Mouse (Mus musculus): ENCODE results near the gene Luc7l2.
"Not testable (repeated sequence)": the region's sequence is repeated elsewhere in the genome, so short reads cannot be mapped to it uniquely, and the experiment has no call there.

Luc7l2 gene

DNA sequence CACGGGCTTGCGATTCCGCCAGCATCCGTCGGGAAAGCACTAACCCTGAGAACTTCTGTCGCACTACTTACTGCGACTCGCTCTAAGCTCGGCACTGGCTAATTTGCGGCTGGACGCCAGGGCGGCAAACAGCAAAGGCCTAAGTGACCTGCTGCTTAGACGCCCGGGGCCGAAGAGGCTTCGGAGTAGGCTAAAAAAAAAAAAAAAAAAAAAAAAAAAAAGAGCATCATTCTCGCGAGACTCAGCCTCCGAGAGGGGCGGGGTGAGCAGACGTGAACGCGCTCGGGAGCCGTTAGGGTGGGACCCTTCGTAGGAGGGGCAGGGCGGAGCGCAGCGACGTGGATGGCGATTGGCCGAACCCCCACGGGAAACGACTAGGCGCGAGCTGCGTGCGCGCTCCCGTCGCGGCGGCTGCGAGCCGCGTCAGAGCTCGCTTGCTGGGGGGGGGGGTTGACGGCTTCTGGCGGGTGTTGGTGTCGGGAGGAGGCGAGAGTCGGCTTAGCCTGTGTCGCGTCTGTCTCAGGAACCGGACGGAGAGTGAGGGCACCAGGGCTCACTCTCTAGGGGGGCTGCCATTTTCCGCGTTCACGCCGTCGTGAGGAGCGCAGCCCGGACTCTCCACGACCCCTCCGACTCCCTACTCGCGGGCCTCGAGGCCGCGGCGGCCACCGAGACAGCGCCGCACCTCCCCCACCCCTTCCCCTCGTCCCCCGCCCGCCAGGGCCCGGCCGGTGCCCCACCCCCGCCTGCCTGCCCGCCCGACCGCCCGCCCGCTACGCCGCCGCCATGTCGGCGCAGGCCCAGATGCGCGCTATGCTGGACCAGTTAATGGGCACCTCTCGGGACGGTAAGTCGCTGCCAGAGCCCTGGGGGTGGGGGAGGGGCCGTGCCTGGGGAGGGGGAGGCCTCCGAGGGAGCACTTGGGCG, at the start of gene Luc7l2:
Gene Luc7l2 (plus strand): TSS at position 273 of the 927 bp plus-strand sequence.
- peak; percentile 98 for DNase-seq (ENCODE audit: low read depth)

GRCm38 (mm10) chr6:38512096-38512495, 39.0 kb upstream of the Luc7l2 start:
- DNase-seq (ENCODE audit: low read depth) = no peak

DNA sequence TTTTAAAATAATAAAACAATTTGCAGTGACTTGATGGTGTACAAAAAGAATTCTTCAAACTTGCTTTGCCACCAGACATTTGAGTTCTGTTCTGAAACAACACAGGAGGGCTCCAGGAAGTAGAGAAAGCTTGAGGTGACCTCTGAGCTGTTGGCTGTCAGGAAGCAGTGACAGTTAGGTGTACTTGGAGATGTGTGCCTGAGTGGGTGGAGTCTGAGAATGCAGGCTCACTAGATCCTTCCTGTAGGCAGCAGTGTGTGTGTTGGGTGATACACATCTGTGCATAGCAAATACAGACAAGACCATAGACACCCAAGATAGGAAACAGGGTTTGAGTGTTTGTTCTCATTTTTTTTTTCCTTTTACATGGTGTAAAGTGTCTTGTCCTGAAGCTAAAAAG, 38.3 kb upstream of the Luc7l2 start:
- peak; percentile 58 for DNase-seq (ENCODE audit: low read depth)

GRCm38 (mm10) chr6:38515201-38515600, 35.9 kb upstream of the Luc7l2 start:
- DNase-seq (ENCODE audit: low read depth) = no peak

- DNase-seq (ENCODE audit: low read depth) = peak; percentile 49
Measured at GRCm38 (mm10) chr6:38523851-38524250, 27.3 kb upstream of the Luc7l2 start.

DNA sequence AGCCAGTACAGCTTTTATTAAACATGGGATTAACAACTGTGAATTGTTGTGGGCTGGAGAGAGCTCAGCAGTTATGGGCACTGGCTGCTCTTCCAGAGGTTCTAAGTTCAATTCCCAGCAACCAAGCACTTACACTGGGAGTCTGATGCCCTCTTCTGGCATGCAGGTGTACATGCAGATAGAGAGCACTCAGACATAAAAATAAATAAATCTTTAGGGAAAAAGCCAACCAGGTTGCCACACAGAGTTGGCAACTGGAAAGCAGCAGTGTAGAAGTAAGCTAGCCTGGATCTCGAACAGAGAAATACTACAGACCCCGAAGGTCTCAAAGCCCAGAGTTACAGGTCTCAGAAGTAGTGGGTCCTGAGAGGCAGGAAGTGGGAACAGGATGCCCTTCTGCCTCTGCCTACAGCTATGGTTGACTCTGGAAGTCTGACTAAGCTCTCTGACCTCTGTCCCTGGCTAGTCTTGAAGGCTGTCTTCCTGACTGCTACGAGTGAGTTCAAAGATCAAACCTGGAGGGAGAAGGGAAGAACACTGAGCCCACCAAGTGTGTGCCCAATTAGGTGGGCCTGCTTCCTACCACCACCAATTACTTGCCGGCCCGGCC, 19.8 kb upstream of the Luc7l2 start:
- peak; percentile 73 for DNase-seq (ENCODE audit: low read depth)

GRCm38 (mm10) chr6:38532500-38533420, 18.4 kb upstream of the Luc7l2 start:
- no peak for DNase-seq (ENCODE audit: low read depth)

DNA sequence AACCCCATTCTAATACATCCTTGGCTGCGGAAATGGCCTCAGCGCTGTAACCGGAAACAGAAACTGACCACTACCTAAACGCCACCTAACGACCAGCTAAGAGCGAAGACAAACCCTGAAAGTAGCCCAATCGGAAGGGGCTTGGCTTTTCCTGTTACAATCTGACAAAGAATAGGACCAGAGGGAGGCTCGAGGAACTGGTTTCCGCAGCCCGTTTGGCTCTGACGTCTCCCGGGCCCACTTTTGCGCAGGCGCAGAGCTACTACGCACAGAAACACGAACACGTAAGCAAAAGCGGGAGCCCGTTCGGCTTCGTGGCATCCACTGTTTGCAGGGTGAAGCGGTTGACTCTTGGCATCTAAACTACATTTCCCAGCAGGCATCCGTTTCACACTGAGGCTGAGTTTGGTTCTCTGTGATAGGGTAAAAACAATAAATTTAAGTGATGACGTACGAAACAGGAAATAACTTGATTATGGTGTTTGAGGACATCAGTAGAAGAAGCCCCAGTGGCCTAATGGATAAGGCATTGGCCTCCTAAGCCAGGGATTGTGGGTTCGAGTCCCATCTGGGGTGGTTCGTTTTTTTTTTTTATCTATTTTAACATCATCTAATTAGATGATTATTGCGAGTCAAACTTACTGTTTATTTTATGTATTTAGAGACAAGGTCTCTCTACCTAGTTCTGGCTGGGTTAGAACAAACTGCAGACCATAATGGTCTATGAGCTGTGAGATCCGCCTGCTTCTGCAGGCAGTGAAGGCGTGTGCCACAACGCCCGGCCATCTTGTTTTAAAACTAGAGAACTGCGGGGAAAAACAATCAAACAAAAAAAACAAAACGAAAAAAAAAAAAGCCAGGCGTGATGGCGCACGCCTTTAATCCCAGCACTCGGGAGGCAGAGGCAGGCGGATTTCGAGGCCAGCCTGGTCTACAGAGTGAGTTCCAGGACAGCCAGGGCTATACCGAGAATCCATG, 17.4 kb upstream of the Luc7l2 start, which contains the start of gene Fmc1:
Gene Fmc1 (plus strand): TSS at position 75 of the 978 bp plus-strand sequence.
- peak; percentile 100 for DNase-seq (ENCODE audit: low read depth)

DNA sequence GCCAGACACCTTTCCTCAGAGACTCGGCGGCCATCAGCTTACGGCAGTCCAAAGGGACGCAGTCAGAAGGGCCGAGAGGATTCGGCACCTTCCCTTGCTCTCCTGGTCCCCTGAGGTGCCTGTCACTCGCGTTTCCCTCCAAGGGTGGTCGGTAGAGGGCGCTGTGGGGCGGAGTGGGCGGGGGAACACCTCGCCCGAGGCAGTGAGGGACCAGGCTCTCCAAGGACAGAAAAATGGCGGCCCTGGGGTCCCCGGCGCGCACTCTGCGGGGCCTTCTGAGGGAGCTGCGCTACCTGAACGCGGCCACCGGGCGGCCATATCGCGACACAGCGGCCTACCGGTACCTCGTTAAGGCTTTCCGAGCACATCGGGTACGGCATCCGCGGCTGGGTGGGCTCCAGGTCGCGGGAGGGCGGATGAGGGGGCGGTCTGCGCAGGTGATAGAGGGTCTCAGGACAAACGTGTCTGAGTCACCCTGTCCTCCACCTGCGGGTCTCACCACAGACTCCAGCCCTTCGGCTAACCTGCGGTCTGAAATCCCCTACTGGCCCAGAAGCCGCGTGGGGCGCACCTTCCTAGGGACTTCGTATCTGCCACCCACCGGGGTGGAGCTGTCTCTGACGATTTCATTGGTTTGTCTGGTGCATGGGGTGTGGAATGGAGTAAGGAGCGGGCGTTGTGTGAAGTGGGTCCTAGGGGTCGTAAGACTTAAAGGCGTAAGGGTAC, 16.3 kb upstream of the Luc7l2 start:
- peak; percentile 99 for DNase-seq (ENCODE audit: low read depth)

- no peak for DNase-seq (ENCODE audit: low read depth)
Measured at GRCm38 (mm10) chr6:38535366-38535690, 15.8 kb upstream of the Luc7l2 start.

GRCm38 (mm10) chr6:38535788-38536187, 15.3 kb upstream of the Luc7l2 start:
- DNase-seq (ENCODE audit: low read depth) = no peak

GRCm38 (mm10) chr6:38544141-38544540, 7.0 kb upstream of the Luc7l2 start:
- DNase-seq (ENCODE audit: low read depth) = not testable (repeated sequence)

DNA sequence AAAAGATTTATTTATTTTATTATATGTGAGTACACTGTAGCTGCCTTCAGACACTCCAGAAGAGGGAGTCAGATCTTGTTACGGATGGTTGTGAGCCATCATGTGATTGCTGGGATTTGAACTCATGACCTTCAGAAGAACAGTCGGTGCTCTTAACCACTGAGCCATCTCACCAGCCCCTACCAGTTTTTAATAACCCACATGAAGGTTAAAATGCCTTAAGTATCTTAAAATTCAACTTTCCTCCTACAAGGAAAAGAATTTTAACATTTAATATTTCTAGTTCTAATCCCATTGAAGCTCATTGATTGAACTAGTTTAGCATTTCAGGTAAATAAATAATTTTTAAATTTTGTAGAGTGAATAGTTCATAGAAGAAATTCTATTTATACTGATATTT, 4.1 kb upstream of the Luc7l2 start:
- not testable (repeated sequence) for DNase-seq (ENCODE audit: low read depth)

- DNase-seq (ENCODE audit: low read depth) = no peak
Measured at GRCm38 (mm10) chr6:38547707-38548106, 3.4 kb upstream of the Luc7l2 start.

GRCm38 (mm10) chr6:38548595-38548994, 2.5 kb upstream of the Luc7l2 start:
- DNase-seq (ENCODE audit: low read depth) = not testable (repeated sequence)

DNA sequence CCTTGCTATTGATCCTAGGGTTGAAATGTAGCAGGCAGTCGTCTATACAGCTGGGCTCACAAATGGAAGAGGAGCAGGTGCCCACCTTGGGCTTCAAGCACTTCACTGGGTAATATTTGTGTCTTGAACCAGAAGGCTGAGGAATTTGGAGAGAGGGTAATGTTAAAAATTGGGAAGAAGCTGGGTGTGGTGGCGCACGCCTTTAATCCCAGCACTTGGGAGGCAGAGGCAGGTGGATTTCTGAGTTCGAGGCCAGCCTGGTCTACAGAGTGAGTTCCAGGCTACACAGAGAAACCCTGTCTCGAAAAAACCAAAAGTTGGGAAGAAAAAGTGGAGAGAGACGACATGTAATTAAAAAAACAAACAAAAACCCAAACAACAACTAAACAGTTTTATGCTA, 1.3 kb upstream of the Luc7l2 start:
- DNase-seq (ENCODE audit: low read depth) = not testable (repeated sequence)

DNA sequence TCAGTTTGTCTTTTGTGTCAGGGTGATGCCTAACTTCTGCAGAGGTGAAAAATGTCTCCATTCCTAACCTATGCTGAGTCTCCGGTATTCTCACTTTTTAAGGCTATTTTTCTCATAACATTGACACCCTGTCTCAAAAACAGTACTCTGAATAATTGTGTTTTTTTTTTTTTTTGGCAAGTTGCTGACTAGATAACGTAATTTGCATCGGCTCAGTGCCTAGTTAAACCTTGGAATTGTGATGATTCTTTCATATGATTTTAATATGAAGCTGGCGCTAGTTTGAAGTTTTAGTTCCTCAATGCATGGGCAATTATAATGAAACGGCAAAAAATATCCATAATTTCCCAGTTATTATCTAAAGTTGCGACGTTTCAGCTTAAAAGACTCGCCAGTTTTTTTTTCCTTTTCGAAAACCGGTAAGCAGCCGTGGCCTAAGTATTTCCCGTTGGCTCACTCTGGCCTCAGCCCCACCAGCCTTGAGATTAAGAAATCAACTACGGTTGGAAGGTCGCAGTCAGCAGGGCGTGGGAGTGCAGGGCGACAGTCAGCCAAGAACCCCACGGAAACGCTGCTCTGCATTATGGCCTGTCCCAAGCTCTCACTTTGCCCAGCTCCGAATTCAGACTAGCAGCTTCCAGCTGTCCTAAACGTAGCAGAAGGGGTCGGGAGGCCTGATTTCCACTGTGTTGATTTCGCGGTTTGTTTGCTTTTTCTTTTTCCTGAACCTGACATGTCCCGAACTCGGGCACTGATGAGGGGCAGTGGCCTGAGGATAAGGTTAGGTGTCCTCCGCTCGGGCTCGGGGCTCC, 678 bp upstream of the Luc7l2 start:
- DNase-seq (ENCODE audit: low read depth) = no peak

- DNase-seq (ENCODE audit: low read depth) = peak; percentile 98
Measured at GRCm38 (mm10) chr6:38551989-38552635, 978 bp downstream of the Luc7l2 start.

- no peak for DNase-seq (ENCODE audit: low read depth)
Measured at GRCm38 (mm10) chr6:38552636-38553000, 1.5 kb downstream of the Luc7l2 start.
